Mouse (Mus musculus) mesoderm, embryonic 11.5 days (tissue): ENCODE measurements around the gene Mark3.
A peak's percentile ranks its signal among the peaks of the same experiment; 100 is the strongest.
"Not testable (repeated sequence)": the region's sequence is repeated elsewhere in the genome, so short reads cannot be mapped to it uniquely, and the experiment has no call there.

ENCODE experiments used
- DNase-seq: peaks from one replicate; pipeline ENCODE4 v3.0.0-alpha.2; 2012; ENCODE audit warnings: low read depth, low spot score

Gene Mark3

DNA sequence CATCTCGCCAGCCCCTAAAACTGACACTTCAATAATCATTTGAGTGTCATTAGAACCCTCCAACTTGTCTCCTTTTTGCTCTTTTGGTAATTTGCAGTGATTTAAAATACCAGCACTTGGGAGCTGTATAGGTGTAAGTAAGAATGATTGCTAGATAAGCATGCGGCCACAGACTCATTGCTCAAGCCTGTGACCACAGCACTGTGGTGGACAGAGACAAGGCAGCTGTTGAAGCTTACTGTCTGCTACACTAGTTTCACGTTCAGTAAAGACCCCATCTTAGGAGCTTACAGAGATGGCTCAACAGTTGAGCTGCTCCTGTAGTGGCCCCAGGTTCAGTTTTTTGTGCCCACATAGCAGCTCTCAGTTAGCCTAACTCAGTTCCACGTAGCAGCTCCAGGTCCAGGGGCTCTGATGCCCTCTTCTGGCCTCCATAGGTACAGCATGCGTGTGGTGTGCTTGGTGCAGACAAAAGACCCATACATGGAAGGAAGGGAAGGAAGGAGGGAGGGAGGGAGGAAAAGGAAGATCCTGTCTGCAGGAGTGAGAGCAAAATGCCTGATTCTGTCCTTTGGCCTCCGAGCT lies 73.8 kb downstream of the Mark3 start:
- peak; percentile 82 for DNase-seq

DNA sequence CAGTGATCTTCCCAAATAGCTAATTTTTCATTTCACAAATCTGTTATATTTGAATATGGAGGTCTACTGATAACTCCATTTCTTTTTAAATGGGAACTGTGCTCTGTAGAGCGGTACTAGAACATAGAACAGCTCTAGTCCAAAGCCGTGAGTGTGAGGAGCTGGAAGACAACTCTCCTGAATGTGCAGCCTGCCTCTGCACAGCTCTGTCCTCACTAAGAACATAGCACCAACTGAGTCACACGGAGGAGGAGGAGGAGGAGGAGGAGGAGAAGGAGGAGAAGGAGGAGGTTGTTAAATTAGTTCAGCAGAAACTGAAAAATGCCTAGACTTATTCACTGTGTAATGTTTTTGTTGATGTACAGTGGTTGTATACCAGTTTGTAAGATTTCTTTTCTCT lies 78.6 kb downstream of the Mark3 start:
- DNase-seq = no peak

DNA sequence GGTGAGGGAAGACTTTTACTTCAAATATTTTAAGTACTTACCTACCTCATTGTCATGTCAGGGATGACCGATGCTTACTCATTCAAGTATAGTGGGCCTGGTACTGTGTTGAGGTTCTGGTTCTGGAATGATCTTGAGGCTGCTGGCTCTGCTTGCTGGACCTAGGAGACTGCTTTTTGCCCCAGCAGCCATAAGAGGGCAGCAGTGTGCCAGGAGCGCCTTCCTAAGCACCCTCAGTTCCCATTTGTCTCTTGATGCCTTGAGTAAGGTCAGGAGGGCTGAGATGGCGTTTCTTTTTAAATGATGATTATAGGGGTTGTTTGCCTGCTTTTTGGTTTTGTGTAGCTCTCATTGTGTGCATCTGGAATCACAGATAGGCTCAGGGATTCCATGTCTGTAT lies 79.1 kb downstream of the Mark3 start:
- peak; percentile 75 for DNase-seq

DNA sequence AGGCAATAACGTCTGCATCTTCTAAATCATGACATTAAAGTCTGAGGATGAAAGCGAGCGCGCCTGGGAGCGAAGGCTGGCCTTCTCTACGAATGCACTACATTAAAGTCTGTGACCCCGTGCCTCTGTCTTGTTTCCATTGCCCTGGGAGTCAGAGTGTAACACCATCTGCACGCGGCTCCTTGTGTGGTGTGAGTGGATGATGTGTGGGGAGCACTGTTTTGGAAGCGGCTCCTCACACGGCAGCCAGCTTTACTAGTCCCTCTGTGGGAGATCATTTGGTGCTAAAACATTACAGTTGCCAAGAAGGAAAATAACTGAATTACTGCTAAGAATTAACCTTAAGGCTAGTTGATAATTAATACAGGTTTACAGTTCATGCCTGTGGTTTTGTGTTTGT lies 81.4 kb downstream of the Mark3 start:
- no peak for DNase-seq

DNA sequence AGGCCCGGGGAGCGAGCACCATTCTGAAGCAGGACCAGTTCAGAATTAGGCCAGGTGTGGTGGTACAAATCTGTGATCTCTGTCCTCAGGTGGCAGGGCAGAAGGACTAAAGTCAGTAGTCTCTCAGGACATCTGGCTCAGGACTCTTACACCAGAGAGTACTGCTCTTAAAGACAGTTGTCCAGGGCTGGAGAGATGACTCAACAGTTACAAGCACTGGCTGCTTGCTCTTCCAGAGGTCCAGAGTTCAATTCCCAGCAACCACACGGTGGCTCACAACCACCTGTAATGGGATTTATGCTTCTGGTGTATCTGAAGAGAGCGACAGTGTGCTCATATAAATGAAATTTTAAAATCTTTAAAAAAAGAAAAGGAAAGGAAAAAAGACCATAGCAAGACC lies 85.0 kb downstream of the Mark3 start:
- no peak for DNase-seq

DNA sequence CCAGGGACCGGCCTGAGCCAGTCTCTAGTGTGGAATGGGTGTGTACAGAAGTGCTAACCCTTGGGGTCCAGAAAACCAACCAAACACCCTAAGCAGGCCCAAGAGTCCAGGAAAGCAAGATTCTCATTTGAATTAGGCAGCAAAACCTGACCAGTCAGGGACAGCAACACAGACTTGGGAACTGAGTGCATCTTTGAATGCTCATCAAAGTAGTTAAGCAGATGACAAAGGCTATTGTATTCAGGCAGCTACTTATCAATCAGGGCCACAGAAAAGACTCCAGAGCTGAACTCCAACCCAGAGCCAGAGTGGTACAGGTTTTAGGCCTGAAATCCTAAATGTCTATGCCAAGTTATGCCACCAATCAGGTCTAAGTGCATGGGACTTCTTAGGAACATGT lies 86.3 kb downstream of the Mark3 start:
- no peak for DNase-seq

DNA sequence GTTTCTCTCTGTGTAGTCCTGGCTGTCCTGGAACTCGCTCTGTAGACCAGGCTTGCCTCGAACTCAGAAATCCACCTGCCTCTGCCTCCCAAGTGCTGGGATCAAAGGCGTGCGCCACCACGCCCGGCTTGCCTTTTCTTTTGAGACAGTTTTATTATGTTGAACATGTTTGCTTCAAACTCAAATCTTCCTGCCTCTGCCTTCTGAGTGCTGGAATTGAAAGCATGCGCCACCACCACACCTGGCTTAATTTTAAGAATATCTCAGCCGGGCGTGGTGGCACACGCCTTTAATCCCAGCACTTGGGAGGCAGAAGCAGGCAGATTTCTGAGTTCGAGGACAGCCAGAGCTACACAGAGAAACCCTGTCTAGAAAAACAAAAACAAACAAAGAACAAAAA lies 87.2 kb downstream of the Mark3 start:
- DNase-seq = not testable (repeated sequence)

DNA sequence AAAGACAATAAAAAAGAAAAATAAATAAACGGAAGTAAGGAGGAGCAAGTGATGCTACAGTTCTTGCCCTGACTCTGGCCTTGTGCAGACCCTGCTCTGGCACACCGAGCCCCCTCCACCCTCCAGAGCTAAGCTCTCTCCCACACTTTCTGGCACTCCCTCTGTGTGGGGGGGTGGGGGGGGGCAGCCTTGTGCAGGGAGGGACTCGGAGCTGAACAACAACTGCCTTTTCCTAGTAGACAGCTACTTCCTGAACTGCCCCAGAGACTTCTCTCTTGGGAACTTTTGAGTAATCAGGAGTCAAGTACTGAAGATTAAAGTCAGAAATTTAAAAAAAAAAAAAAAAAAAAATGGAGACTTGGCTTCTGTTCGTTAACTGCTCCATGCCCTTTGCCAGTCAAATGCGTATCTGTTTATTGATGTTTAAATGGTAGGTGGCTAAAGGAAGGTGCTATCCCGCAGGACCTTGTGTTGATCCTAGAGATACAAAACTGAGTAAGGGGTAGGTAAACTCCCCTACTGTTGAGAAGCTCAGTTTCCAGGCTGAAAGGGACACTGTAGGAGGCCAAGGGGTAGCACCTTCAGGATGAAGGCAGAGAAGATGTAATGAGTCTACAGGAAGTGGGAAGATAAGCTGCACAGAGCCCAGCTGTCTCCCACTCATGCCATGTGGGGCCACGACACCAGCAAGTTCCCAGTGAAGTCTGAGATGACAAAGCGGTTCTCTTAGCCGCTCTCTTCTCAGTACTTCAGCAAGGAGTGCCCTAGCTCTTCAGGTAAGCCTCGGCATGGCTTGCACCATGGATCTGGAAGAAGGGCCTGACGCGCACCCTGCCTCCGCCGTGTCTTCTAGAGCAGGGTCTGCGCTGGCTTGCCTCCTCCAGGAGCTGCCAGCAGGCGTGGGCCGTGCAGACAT lies 89.2 kb downstream of the Mark3 start:
- DNase-seq = no peak

DNA sequence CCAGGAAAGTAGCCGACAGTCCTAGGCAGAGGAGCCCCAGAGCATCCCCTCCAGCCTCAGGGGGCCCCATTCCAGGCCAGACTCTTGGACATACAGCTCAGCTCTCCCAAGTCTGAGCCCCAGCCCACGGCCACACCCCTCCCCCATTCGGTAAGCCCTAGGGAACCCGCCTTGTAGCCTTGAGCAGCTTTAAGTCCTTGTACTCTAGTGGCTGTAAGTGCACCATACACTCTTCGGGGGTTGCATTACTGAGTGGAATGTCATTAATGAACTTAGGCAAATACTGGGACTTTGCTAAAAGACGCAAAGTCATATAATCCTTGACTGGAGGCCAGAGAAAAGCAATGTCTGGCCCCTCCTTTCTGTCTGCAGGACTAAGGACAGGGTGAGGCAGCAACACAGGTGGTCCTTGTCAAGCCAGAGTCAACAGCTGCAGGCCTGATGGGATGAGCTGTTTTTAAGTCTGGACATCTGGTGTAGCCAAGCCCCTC lies 89.9 kb downstream of the Mark3 start:
- DNase-seq = peak; percentile 50

DNA sequence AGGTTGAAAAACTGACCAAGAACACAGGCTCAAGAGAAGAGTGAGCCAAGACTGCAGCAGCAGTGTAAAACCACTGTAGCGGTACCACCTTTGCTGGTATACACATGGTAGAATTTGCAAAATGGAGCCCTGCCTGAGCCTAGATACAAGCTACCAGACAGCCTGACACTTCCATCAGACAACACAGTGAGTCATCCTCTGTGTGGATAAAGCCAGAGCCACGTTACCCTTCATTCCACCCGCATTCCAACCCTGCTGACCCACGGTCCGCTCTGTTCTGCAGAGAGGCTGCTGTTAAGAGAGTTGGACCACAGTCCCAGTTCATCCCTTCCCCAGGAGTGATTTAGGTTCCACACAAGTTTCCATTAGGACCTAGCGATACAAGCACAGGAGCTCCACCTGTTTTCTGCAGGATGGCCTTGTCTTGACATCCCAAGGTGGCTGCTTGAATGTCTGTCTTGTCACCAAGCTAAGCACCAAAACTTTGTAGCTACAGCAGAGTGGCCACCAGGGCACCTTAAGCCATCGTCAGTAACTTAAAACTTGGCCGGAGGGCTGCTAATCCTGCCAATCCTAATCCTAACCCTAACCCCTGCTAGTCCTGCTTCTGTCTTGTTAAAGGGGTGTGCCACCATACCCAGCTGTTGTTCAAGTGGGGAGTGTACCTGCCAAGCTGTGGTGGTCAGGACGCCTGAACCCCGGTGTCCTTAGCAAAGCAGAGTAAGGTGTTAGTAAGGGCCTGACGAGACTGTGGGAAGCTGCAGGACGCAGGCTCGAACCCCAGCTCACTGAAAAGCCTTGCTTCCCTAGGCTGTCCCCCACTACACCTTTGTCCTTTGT lies 90.9 kb downstream of the Mark3 start:
- DNase-seq = no peak

DNA sequence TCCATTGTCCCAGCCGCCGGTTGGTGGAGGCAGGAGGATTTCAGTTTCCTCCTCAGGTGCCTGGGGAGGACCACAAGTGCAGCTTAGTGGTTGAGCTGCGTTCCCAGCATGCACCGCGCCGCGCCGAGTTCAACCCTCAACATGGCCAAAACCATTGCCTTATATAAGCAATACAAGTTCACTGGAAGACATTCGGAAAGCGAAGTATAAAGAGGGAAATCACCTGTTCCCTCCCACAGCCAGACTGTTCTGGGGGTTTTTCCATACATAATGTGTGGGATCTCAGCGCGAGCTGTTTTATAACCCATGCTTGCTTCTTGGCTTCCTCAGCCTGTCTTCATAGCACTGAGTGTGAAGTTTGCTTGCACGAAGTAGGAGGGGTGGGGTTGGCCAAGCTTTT lies 92.1 kb downstream of the Mark3 start:
- DNase-seq = no peak

DNA sequence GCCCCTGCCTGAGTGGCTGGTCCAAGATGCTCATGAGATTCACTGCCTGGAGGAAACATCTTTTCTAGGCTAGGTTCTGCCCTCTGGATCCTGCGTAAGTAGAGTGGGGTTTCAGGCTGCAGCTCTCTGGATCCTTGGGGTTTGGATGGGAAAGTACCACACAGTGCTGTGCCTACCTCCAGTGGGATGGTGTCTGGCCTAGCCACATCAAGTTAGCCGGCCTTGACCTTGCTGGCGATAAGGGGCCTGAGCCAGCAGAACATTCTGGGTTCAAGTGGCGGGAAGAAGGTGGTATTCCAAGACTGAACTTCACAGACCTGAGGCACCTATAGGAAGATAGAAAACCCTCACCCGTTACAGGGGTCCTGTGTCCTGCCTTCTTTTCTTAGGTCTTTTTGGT lies 93.1 kb downstream of the Mark3 start:
- no peak for DNase-seq

DNA sequence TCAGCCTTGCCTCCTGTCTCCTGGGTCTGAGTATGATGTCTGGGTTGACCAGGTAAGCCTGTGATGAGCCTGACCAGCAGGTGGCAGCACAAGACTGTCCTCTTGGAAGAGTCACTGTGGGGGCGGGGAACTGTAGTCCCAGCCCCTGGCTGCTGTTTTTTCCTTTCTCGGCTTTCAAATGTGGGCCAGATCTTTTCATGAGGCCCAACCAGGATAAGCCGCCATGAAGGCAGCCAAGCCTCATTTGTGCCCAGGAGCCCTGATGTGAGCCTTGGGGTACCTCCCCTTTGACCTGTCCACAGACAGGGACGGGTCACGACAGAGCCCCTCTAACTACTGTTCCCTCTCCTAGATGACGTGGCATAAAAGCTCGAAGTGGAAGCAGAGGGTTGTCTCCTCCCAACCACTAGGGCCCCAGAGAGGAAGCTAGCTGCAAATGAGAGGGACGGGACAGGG lies 94.2 kb downstream of the Mark3 start:
- DNase-seq = peak; percentile 94

DNA sequence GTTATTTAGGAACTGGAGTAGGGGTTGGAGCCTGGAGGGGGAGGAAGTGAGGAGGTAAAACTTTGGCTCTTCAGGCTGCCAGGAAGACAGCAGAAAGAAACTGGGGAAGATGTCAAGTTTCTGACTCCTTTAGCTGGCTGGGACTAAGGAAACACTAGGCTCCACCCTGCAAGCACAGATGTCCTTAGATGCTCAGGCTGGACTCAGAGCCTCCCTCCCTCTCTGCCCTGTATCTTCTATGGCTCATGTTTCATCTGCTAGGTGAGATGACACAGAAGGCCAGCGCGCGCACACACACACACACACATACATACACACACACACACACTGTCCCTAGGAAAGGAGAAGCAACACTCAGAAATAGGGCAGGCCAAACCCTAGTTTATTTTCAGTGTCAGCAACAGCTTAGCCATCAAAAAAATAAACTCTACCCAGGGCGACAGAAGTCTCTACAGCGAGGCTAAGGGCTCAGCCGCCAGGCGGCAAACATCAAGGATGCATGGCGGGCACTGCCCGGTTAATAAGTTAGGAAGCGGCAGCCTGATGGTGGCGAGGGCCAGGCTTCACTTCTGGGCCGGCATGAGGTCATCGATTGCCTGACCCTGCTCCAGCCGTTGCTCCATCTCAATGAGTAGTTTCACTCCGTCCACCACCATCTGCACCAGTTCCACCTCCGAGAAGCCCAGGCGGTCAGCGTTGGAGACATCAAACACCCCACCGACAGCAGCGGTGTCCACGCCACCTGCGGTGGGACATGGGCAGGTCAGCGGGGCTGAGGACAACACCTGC lies 94.9 kb downstream of the Mark3 start:
- no peak for DNase-seq

DNA sequence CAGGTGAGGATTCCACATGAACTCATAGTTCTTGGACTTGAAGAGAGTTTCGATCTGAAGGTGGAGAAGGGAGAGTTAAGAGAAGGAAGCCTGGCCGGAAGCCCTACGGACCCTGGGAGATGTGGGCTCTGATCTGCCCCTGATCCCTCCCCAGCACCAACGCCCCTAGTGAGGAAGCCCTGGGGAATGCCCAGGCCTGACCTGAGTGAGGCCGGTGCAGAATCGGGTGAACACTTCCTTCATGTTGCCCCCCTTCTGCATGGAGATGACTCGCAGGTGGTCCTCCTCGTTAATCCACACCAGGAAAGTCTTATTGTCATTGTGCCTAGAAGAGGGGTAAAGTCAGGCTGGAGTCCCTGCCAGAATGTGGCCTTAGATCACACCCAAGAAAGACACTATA lies 95.6 kb downstream of the Mark3 start:
- DNase-seq = no peak

DNA sequence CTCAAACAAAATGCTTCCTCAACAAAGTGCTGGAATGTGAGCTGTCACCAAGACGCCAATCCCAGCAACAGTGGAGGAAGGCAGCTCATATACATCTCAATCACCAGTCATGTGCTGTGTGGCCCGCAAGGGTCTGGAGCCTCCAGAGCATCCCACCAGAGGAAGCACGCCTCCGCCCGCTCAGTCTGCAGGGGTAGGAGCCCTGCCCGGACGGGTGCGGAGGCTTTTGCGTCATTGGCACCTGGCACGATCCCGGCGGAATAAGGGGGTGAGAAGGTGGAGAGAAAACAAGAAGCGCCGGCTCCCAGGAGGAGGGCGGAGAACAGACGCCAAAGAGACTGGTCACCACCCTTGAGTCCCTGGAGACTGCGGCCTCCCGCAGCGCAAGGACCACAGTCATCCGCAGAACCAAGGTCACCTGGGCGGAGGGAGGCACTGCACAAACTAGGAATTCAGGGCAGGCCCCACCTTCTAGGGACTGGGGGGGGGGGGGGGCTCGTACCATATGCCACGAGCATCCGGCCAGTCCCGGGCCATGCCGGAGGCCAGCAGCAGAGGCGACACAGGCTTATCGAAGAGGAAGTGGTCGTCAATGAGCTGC lies 96.1 kb downstream of the Mark3 start:
- DNase-seq = no peak

DNA sequence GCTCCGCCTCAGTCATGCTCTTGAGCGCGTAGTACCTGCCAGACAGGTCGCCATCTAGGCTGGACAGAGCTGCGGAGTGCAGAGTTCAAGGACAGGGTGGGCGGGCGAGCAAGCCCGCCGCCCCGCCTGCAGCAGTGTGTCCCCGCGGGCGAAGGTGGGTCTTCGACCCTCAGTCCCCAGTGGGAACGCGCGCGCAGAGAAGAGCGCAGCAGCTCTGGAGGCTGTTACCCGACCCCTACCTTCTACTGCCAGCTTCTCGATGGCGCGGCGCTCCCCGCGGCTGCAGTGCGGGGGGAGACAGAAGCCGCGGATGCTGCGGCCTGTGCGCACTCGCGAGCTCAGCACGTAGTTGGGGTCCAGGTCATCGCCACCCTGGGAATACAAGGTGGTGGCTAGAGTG lies 96.7 kb downstream of the Mark3 start:
- DNase-seq = no peak

DNA sequence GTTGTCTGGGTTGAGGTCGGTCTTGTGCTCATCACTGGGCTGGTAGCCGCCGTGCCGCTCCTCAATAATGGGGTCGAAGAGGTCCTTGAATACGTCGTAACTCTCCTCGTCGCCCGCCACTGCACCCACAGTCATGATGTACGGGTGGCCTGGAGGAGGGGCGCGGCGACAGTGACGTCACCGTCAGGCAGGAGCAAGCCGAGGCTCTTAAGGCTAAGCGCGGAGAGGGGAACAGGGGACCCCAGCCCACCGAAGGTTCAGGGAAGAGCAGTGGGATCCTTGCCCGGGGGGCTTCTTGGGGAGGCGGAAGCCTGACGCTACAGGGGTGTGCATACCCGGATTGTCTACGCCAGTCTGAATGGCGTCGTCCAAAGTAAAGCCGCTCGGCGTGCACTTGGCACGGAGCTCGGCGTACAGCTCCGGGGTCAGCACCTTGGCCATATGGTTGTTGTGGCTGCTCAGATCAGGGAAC lies 97.1 kb downstream of the Mark3 start:
- peak; percentile 69 for DNase-seq

DNA sequence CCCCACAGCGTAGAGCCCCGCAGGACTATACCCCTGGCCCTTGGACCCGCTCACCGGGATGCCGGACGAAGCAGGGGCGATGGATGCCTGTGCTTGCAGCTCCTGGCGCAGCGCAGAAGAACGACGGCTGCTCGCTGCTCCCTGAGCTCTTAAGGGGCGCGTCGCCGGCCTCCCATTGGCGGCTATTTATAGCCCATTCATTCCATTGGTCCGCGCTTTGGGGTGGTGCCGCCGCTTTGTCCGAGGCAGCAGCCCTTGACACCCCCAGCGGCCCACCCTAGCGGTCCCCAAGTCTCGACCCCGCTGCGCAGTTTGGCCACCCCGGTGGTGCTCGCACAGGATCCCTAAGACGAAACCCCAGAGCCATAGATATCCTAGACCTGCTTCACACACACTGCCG lies 97.9 kb downstream of the Mark3 start, which contains the start of gene Ckb:
Gene Ckb, minus strand, starts transcription at position 163 of the 400 bp plus-strand sequence.
- DNase-seq = peak; percentile 89

DNA sequence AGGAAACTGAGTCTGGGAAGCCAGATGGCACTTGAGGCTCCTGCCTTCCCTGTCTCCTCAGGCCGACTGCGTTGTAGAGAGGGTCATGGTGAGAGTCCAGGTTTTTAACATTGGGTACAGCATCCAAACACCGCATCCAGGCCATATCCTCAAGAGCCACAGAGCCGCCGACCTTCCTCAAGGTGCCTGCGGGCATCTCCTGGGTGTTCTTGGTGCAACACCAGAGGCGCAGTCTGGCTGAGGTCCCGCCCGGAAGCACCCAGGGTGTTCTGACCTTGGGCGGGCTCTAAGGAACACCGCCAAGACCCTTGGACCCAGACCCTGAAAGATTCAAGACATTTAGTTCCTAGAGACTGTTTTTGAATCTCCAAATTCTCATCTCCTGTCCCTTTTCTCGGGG lies 98.3 kb downstream of the Mark3 start:
- no peak for DNase-seq
